Mouse (Mus musculus): ENCODE results near the gene Aaed1.

DNA sequence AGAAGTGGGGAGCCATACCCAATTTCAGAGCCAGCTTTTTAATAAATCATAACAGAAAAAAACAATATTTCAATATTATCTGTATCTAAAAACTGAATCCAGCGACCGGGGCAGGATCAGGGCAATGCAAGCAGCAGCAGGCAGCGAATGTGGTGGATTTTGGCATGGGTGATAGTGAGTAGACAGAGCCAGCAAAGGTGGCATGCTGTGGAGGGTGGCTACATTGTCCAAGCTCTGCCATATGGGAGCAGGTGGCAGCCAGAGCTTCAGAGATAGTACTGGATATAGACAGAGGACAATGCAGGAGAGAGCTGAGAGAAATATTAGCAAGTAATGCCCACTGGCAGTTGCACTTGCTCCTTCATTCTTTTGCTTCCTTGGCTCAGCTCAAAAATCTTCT is 47.2 kb upstream of the Aaed1 start:
- TF ChIP-seq CTCF (IDR thresholded peaks at IDR 0.05; ENCODE audit: extremely low read depth, insufficient read length, insufficient replicate concordance, low read depth, low read length): no peak
- no peak for TF ChIP-seq POLR2A (IDR thresholded peaks at IDR 0.05; ENCODE audit: low read depth, low read length)

All from small intestine, adult 2 months (tissue).